In the genomic region with DNA sequence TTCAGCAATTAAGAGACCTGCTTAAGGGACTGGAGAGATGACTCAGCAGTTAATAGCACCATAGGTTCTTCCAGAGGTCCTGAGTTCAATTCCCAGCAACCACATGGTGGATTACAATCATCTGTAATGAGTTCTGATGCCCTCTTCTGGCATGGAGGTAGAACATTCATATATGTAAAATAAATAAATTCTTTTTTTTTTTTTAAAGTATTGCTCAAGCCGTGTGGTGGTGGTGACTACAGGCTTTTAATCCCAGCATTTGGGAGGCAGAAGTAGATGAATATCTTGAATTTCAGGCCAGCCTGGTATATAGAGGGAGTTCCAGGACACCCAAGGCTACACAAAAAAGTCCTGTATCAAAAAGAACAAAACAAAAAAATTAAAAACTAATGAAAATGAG, we compare ENCODE assay signal across 17 mouse cellular contexts.
"Had no signal": no experiment of that assay in that cellular context is flagged by ENCODE, and none has a peak within 500 bp of the region (broad histone marks: within the 10 kb centered on the region; RNA-seq: fewer than 3 reads in every experiment).

No protein-coding gene starts in this region.

- H3K9ac ChIP-seq: lung, embryonic 14.5 days; midbrain, embryonic 13.5 days; midbrain, embryonic 15.5 days; neural tube, embryonic 12.5 days had no signal

- H3K4me2 ChIP-seq: lung, embryonic 14.5 days; midbrain, embryonic 11.5 days; midbrain, embryonic 13.5 days; midbrain, embryonic 15.5 days; neural tube, embryonic 12.5 days had no signal

- H3K9me3 ChIP-seq: megakaryocyte, embryonic 14.5 days; midbrain, embryonic 13.5 days; midbrain, embryonic 15.5 days; neural tube, embryonic 12.5 days had no signal

- H3K27me3 ChIP-seq: megakaryocyte, embryonic 14.5 days; midbrain, embryonic 13.5 days; midbrain, embryonic 15.5 days; neural tube, embryonic 12.5 days had no signal

- H3K27ac ChIP-seq: midbrain, embryonic 13.5 days; midbrain, embryonic 15.5 days; neural tube, embryonic 12.5 days had no signal

- H3K4me3 ChIP-seq: megakaryocyte, embryonic 14.5 days; midbrain, embryonic 13.5 days; midbrain, embryonic 15.5 days; neural tube, embryonic 12.5 days had no signal

- DNase-seq: lung, adult 18-20 months; lung, embryonic 14.5 days; lung, postnatal 10 days; lung, postnatal 4 days; retina, postnatal 1 day; right cerebral cortex, adult 18-20 months; right cerebral cortex, postnatal 25 days; right cerebral cortex, postnatal 4 days; spleen, adult 18-20 months; thymus, adult 18-20 months; thymus, postnatal 14 days; thymus, postnatal 36 days had no signal

- ATAC-seq: midbrain, embryonic 13.5 days; midbrain, embryonic 15.5 days had no signal
